Mouse (Mus musculus) lung, postnatal 25 days (tissue): Measurements from ENCODE around the gene Zic5.

ENCODE experiments used
- DNase-seq: peaks from one replicate; pipeline ENCODE4 v3.0.0; 2022; ENCODE audit warnings: low spot score

The Zic5 gene

GRCm38 (mm10) chr14:122464763-122465741 is at the start of gene Zic5:
Gene Zic5 (minus strand): TSS chr14:122465677.
- DNase-seq: no peak

DNA sequence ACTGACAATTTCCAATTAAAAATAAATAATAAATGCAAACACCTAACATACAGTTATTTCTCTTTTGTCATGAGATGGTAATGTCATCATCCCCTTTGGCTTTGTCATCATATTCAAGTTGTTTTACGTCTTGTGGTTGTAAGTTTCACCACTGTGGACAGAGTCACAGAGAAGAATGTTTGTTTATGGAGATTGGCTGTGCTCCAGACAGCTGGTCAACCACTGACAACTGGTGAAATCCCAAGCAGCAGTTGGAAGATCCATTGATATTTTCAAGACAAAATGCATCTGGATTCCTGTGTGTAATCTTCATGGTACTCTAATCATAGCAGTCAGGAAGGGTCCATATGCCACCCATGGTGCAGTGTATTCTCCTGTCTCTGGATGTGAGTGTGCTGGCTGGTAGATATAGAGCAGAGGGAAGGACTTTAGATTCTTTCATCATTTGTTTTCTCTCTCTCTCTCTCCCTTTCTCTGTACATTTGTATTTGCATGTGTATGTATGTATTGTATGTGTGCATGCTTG is 48.1 kb upstream of the Zic5 start:
- no peak for DNase-seq

- DNase-seq: no peak
Observed at GRCm38 (mm10) chr14:122511519-122511918, 46.0 kb upstream of the Zic5 start.

GRCm38 (mm10) chr14:122509058-122509457 is 43.6 kb upstream of the Zic5 start:
- no peak for DNase-seq

GRCm38 (mm10) chr14:122492015-122492414 is 26.5 kb upstream of the Zic5 start:
- no peak for DNase-seq

DNA sequence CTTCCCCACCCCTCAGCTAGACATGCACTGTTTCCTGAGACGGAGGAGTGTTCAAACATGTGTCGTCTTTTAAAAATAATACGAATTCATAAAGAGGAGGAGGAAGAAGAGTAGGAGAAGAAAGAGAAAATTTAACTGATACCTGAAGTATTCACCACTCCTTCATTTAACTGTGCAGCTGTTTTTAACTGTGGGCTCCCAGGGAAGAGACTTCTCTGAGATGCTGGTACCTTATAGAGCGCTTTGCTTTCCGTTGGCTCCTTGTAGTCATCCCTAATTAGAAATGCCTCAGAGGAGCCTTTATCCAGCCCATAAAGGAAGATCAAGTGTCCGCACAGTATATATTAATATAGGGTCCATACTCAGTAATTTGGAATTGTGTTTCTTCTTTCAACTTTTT is 26.0 kb upstream of the Zic5 start:
- no peak for DNase-seq

- DNase-seq: no peak
Observed at GRCm38 (mm10) chr14:122490441-122491328, 25.2 kb upstream of the Zic5 start, which contains the start of gene Gm10837. Gene Gm10837 (plus strand): TSS chr14:122490586.

DNA sequence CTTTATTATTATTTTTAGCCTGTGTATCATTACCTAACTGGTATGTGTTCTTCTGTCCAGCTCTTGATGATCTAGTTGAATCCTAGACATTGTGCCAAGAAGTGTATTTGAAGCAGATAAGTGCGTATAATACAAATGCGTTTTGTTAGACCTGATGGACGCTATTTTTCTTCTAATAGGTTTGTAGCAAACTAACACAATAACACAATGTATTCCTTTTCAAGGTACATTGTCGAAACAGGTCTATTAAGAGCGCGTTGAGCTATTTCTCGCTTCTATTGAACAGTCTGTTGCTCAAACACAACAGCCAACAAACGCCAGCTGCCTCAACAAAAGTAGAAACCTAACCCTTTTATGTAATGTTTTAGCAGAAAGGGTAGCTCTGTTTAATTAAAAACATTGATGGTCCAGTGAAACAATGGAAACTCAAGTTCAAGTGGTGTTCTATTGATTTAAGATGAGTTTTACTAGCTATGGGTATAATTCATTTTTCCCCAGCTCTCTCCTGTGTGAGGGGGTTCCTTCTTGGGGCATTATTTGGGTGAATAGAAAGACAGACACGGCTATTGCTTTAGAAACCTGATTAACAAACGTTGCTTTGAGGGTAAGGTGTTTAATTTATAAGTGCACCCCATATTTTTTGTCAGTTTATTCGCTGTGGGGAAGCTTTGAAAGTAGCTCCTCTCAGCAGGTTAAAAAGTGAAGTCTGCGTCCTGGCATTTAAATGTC is 24.4 kb upstream of the Zic5 start:
- DNase-seq: no peak

GRCm38 (mm10) chr14:122489041-122489440 is 23.6 kb upstream of the Zic5 start:
- DNase-seq: no peak

DNA sequence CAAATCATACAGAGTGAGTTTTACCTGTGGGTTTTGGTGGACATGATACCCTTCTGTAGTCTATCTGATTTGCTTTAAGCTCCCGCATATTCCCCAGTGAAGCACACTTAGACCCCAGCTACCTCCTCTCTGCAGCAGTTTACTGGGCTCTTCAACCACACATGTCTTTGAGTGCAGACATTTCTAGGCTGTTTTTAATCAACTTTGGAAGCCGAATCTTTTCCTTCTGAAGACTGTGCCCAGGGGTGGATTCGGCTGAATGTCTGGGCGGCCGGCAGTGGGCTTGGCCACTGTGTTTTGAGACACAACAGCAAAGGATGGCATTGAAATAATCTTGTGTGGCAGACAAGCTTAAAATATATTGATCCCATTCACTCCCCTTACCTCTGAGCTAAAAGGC is 21.9 kb upstream of the Zic5 start:
- DNase-seq: no peak

DNA sequence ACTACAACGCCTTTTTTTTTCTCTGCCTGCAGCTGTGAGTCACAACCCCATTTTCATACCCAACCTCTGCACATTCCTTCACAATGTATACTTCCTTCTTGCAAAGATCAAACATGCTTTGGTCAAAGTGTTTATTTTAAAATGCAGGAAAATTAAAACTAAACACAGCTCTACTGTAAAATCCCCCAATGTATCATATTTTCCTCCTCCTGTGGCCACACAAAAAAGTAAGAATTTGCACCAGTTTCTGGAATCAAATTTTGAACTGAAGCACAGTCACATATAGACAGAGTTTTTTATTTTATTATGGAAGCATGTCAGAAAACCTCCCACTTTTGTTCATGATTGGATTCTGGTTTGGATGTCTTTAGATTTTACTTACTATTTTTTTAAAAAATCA is 21.1 kb upstream of the Zic5 start:
- no peak for DNase-seq

DNA sequence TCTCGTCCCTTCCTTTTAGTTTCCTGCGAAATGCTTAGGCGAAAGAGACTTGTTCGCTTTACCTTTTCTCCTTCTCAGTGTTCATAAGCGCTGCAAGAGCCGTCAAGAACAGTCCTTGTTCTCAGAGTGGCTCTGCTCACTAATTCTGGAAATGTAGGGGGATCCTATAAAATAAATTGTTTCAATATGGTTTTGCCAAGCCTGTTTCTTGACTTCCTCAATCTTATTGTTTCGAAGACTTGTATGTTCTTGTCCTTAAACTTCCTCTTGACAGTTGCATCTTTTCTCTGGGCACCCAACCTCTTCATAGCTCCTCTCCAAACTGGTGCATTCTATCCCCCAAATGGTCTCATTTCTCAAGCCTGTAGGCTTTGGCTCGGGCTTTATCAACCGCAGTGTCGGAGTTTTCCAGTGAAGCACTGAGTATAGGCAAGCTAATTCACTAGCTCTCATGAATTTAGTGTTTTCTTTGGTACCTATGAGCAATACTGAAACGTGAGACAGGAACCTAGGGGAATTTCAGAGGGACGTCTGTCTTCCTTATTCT is 20.2 kb upstream of the Zic5 start:
- DNase-seq: no peak

GRCm38 (mm10) chr14:122484844-122485551 is 19.5 kb upstream of the Zic5 start:
- no peak for DNase-seq

- no peak for DNase-seq
Observed at GRCm38 (mm10) chr14:122484458-122484843, 19.0 kb upstream of the Zic5 start.

- no peak for DNase-seq
Observed at GRCm38 (mm10) chr14:122483556-122484421, 18.3 kb upstream of the Zic5 start.

DNA sequence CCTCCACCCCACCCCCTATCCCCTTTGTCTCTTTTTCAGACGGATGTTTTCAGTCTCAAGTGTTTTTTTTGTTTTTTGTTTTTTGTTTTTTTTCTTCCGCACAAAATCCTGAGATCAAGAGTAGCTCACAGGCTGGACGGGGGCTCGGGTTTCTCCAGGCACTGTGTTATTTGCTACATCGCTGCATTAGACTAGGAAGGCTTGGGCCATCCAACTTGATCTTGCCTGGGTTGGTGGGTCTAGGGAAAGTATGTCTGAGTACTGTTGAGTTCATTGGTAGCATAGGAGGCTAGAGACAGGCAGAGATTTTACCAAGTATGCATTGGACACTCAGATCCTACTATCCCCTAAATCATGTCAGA is 17.5 kb upstream of the Zic5 start:
- no peak for DNase-seq

DNA sequence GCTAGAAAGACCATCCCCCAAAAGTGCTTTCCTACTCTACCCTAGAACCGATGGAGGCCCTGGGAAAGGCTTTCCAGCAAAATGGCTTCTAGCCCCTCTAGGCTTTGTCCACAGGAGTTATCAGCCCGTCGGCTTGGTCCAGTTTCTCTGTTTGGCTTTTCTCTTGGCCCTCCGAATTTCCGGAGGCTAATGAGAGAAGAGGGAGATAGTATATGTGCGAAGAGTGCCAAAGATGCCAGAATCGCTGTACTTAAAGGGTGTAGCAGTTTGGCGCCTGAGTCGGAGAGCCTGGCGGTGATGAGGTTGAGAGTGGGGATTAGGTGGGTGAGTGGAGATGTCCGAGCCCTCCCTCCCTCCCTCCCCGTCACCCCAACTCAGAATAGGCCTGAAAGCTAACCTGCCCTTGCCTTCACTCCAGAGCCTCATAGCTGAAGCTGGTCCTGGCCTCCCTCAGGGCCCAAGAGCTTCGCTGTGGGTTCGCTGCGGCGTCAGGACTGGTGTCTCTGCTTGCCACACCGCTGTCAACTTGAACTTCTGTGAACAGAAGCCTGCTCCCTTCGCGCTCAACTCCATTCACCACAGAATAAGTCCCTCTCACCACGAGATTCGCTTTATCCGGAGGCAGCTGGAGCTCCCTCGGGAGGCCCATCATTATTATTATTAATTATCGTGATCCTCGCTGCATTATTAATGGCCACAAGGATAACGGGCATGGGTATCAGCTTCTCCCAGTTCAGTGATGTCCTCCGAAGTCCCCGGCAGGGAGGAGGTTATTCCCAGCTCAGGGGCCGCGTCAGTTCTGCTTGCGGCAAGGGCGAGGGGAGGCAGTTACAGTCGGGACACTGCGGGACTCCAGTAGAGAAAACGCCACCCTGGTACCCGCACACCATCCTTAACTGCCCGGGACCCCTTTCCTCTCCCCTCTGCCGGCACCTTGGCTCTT is 16.9 kb upstream of the Zic5 start:
- DNase-seq: no peak

GRCm38 (mm10) chr14:122481181-122481580 is 15.7 kb upstream of the Zic5 start:
- no peak for DNase-seq

GRCm38 (mm10) chr14:122480355-122480754 is 14.9 kb upstream of the Zic5 start:
- no peak for DNase-seq
